Mouse (Mus musculus) ovary, postnatal 36 days (tissue): ENCODE data around the gene Ackr3.

Experiments
- DNase-seq: peaks from one replicate; pipeline ENCODE4 v3.0.0; 2022; ENCODE audit warnings: low spot score, mixed read lengths

The Ackr3 gene

GRCm38 (mm10) chr1:90203783-90204690, at the start of gene Ackr3:
Gene Ackr3 (plus strand): TSS chr1:90203980.
- peak; percentile 78 for DNase-seq

- no peak for DNase-seq
These were observed 47.2 kb upstream of the Ackr3 start for GRCm38 (mm10) chr1:90156589-90156988.

- DNase-seq = peak; percentile 17
These were observed 43.9 kb upstream of the Ackr3 start for GRCm38 (mm10) chr1:90159927-90160326.

- no peak for DNase-seq
These were observed 42.2 kb upstream of the Ackr3 start for GRCm38 (mm10) chr1:90161623-90162022.

GRCm38 (mm10) chr1:90162379-90162857, 41.4 kb upstream of the Ackr3 start:
- DNase-seq = no peak

- no peak for DNase-seq
These were observed 40.6 kb upstream of the Ackr3 start for GRCm38 (mm10) chr1:90163161-90163560.

- DNase-seq = no peak
These were observed 39.5 kb upstream of the Ackr3 start for GRCm38 (mm10) chr1:90164319-90164718.

- no peak for DNase-seq
These were observed 29.4 kb upstream of the Ackr3 start for GRCm38 (mm10) chr1:90174338-90174737.

GRCm38 (mm10) chr1:90176223-90176622, 27.6 kb upstream of the Ackr3 start:
- no peak for DNase-seq

- no peak for DNase-seq
These were observed 26.2 kb upstream of the Ackr3 start for GRCm38 (mm10) chr1:90177565-90177964.

- DNase-seq = no peak
These were observed 25.8 kb upstream of the Ackr3 start for GRCm38 (mm10) chr1:90177978-90178377.

GRCm38 (mm10) chr1:90180479-90180878, 23.3 kb upstream of the Ackr3 start:
- DNase-seq = no peak

- DNase-seq = no peak
These were observed 22.6 kb upstream of the Ackr3 start for GRCm38 (mm10) chr1:90180966-90181699.

GRCm38 (mm10) chr1:90182521-90182920, 21.3 kb upstream of the Ackr3 start:
- DNase-seq = no peak

GRCm38 (mm10) chr1:90183602-90184001, 20.2 kb upstream of the Ackr3 start:
- DNase-seq = no peak

- no peak for DNase-seq
These were observed 17.6 kb upstream of the Ackr3 start for GRCm38 (mm10) chr1:90186173-90186572.

- DNase-seq = no peak
These were observed 16.9 kb upstream of the Ackr3 start for GRCm38 (mm10) chr1:90186874-90187273.

- DNase-seq = no peak
These were observed 14.7 kb upstream of the Ackr3 start for GRCm38 (mm10) chr1:90189046-90189445.

GRCm38 (mm10) chr1:90201246-90201645, 2.5 kb upstream of the Ackr3 start:
- no peak for DNase-seq

GRCm38 (mm10) chr1:90201655-90202054, 2.1 kb upstream of the Ackr3 start:
- DNase-seq = no peak

GRCm38 (mm10) chr1:90202207-90202978, 1.4 kb upstream of the Ackr3 start:
- DNase-seq = peak; percentile 66

- DNase-seq = no peak
These were observed 439 bp upstream of the Ackr3 start for GRCm38 (mm10) chr1:90203341-90203740.
